Mouse (Mus musculus): ENCODE data around the gene 1700021F05Rik.

1700021F05Rik gene

DNA sequence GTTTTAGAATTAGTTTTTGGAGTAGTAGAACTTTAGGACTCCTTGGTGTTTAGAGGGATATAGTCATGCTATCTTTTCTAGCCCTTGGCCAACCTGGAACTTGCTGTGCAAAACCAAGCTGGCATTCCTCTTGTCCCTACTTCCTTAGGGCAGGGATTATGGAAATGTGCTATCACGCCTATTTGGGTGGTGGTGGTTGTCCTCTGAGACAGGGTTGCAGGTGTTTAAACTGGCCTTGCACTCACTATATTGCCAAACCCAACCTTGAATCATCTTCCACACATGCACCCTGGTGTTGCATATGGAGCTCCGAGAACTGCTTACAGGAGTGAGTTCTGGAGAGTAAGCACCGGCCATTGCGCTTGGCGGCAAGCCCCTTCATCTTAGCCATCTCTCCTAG, 58.8 kb downstream of the 1700021F05Rik start:
- DNase-seq (ENCODE audit: low read depth, low spot score), result no peak

DNA sequence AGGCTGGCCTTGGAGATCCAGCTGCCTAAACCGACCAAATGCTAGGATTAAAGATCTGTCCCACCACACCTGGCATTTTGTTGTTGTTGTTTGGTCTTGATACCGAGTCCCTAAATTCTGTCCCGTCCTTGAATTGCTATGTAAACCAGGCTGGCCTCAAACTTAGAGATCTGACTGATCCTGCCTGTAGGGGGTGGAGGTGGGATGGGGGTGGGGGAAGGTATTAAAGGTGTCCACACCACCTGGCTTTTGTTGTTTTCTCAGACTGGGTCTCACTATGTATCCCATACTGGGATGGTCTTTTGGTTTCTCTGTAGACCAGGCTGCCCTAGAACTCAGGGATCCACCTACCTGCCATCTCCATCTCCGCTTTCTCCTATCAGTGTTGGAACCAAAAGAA, 59.6 kb downstream of the 1700021F05Rik start:
- DNase-seq (ENCODE audit: low read depth, low spot score), result no peak

DNA sequence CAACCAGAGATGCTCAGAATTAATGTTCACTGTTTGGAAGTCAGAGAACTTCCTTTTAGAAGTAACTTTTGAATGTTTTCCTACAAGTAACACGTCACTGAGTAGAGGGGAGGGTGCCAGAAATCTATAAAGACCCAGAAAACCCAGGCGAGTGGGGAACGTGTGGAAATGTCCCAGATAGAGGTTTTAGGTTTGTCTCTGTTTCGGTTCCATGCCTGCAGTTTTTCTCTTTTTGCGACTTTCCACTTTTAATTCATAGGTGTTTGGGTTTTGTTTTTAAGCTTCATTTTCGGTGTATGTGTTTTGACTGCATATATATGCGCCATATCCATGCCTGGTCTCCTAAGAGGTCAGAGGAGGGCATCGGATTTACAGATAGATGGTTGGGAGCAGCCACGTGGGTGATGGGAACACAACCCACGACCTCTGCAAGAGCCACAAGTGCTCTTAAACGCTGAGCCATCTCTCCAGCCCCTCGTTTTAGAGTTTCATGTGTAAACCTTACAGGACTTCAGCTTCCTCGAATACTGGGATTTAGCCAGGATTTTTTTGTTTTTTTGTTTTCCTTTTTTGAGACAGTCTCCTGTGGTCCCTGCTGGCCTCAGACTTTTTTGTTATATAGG, 60.5 kb downstream of the 1700021F05Rik start:
- no peak for DNase-seq (ENCODE audit: low read depth, low spot score)

DNA sequence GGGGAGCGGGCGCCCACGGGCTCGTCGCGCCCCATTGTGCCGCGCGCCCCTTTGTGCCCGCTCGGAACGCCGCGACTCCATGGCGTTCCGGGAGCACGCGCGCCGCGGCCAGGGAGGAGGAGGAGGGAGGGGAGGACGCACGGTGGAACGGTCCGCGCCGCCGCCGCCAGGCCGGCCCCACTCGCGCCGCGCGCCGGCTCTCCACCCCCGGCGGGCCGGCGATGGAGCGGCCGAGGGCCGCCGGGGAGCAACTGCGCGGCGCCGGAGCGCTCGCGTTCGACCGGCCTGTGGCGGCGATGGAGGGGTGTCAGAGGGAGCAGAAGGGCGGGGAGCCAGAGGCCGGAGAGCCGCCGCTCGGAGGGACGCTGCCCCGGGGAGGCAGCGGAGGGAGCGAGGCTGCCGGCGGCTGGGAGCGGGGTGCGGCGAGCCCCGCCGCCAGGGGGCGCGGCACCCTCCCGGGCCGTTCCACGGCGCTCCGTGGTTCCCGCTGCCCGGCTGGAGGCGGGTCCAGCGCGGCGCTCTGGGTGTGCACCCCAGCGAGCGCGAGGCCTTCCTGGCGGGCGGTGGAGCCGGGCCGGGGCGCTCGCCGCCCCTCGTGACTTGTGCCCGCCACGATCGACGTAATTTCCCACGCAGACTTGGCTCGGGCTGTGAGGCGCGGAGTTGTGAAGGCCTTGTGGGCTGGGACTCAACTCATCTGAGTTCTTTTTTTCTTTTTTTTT, 61.2 kb downstream of the 1700021F05Rik start:
- peak; percentile 78 for DNase-seq (ENCODE audit: low read depth, low spot score)

DNA sequence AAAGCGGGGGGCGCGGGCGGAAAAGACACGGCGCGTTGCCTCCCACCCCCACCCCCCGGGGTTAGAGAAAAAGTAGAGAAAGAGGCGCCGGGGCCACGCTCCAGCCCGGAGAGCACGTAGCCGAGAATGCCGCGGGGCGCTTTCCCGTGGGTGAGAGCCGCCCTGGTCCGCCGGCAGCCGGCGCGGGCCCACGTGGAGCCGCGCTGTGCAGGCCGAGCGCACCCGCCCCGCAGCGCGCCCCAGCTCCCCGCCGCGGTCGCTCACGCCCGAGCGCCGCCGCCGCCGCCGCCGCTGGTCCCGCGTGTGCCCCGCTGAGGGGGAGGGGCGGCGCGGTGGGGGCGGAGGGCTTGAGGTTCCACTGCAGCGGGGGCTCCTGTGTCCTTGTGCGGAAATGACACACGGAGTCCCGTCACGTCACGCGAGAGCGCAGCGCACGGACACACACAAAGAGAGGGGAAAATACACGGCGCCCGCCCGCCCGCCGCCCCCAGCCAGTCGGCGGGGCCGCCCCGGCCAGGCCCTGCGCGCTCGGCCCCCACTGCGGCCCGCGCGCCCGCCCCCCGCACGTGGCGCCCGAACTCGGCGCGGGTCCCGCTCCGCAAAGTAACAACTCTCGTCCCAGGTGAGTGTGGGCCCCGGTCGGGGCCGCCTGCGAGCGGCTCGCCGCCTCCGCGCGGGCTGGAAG, 61.9 kb downstream of the 1700021F05Rik start, which contains the start of gene Bend3:
Gene Bend3, plus strand, starts transcription at position 81 of the 685 bp plus-strand sequence.
- DNase-seq (ENCODE audit: low read depth, low spot score), result peak; percentile 45

DNA sequence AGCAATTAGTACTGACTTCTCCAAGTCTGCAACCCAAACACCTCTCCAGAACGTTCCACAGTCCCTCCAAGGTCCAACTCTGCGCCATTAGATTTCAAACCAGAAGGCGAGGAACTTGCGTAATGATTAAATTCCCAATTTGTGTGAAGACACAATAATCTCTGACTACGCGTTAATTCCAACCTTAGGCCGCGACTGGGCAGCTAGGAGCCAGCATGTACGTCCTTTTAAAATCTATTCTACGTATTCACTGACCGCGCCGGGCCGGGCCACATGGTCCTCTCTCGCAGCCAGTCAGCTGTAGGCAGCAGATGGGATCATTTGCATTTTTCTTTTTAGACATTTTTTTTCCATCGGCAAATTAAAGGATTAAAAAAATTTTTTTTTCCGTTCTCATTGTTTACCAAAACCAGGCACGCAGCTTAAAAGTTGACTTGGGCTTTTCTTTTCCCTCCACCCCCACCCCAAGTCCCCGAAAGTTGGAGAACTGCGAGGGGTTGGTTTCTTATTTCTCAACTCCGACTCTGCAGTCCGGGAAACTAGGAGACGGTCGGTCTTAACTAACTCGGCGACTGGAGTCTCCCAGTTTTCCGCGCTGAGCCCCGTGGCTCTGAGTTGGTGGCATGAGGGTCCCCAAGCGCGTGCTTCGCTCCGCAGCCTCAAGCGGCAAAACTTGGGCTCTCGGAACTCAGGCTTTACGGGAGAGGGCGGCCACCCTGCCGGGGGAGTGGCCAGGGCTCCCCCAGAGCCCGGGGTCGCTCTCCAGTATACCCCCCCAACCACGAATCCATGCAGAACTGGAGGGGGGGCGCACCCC, 62.7 kb downstream of the 1700021F05Rik start:
- peak; percentile 54 for DNase-seq (ENCODE audit: low read depth, low spot score)

DNA sequence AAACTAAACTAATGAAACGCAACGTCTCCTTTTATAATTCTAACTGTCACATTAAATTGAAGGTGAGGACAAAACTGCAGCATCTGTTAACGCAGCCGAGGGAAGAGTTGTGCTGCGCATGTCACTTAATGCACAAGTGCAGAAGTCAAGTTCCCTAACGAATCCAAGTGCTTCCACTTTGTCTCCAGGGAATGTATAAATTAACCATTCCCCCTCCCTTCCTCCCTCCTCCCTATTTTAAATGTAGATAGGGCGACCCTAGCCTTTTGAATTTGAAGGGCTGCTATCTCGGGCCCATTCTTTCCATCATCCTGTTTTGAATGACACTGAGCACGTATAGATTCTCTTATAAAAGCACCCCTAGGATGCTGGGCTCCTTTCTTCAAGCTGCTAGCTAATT, 63.3 kb downstream of the 1700021F05Rik start:
- peak; percentile 13 for DNase-seq (ENCODE audit: low read depth, low spot score)

DNA sequence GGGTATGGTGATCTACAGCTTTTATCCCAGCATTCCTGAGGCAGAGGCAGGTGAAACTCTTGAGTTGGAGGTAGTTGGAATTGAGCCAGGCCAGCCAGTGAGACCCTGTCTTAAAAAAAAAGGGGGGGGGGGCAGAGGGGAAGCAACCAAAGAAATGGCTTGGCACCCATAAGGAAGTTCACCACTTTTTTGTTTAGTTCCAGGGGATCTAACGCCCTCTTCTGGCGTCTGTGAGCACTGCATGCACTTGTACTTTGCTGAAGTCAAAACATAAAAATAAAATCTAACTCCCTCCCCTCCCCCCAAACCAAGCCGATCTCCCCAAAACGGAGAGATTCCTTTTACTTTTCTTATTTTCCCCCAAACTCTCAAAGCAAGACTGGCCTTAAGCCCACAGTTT, 65.4 kb downstream of the 1700021F05Rik start:
- no peak for DNase-seq (ENCODE audit: low read depth, low spot score)

Data from embryo, embryonic 11.5 days (tissue).